8 mouse cellular contexts compared by ENCODE assay signal in genomic region chr12:113219867-113220266, GRCm38 (mm10). TPM values are rescaled to one million over a fixed set of nuclear protein-coding genes. Genes with fewer than 3 reads are reported as not detected.
DNase-seq lines count a peak whose midpoint lies in the region; ATAC-seq and TF ChIP-seq lines count a peak whose summit lies in the region.

No protein-coding gene starts in this region.

- H3K4me3 ChIP-seq in forebrain, embryonic 11.5 days (ENCODE audit: low read depth, low read length), result no peak overlapping the region
- no peak overlapping the region for H3K4me3 ChIP-seq in forebrain, embryonic 16.5 days (replicated peaks; ENCODE audit: low read length)
- H3K4me3 ChIP-seq in bone marrow macrophage, adult 2 months (ENCODE audit: insufficient read depth, low read length), result no peak overlapping the region
- H3K4me3 ChIP-seq in intestine, embryonic 15.5 days (replicated peaks), result no peak overlapping the region
- no peak overlapping the region for H3K4me3 ChIP-seq in stomach, postnatal 0 days (ENCODE audit: low read depth, low read length)

- H3K4me1 ChIP-seq in forebrain, embryonic 11.5 days (replicated peaks; ENCODE audit: control insufficient read depth, insufficient read depth, low read length), result no peaks in the 10 kb centered on the region
- no peaks in the 10 kb centered on the region for H3K4me1 ChIP-seq in forebrain, embryonic 16.5 days (replicated peaks; ENCODE audit: control insufficient read depth, insufficient read depth, low read length)
- H3K4me1 ChIP-seq in bone marrow macrophage, adult 2 months (ENCODE audit: control insufficient read depth, insufficient read depth, low read length), result peaks cover 5% of the 10 kb centered on the region; the same call in 1 of the 2 replicates
- no peaks in the 10 kb centered on the region for H3K4me1 ChIP-seq in intestine, embryonic 15.5 days (replicated peaks)
- H3K4me1 ChIP-seq in stomach, postnatal 0 days (replicated peaks; ENCODE audit: control insufficient read depth, insufficient read depth), result no peaks in the 10 kb centered on the region

- no peak for ATAC-seq in forebrain, embryonic 11.5 days (replicated peaks; ENCODE audit: low FRiP score)
- no peak for ATAC-seq in forebrain, embryonic 16.5 days
- peak; percentile 18; the same call in 1 of the 2 replicates for ATAC-seq in intestine, embryonic 15.5 days
- peak; percentile 17; the same call in 1 of the 2 replicates for ATAC-seq in stomach, postnatal 0 days (ENCODE audit: low FRiP score, low TSS enrichment)

- no peak for TF ChIP-seq POLR2A in bone marrow macrophage, adult 2 months (IDR thresholded peaks at IDR 0.05; ENCODE audit: borderline replicate concordance, low read depth, low read length)

- no peak overlapping the region for H3K27ac ChIP-seq in forebrain, embryonic 11.5 days (ENCODE audit: low read depth, low read length)
- no peak overlapping the region for H3K27ac ChIP-seq in forebrain, embryonic 16.5 days (ENCODE audit: low read length)
- no peak overlapping the region for H3K27ac ChIP-seq in bone marrow macrophage, adult 2 months (ENCODE audit: insufficient read depth, low read depth, low read length)
- H3K27ac ChIP-seq in intestine, embryonic 15.5 days, result no peak overlapping the region
- no peak overlapping the region for H3K27ac ChIP-seq in stomach, postnatal 0 days (replicated peaks)

- 64% methylated on average over 4 of the region's 4 CpGs for WGBS in forebrain, embryonic 11.5 days
- 56% methylated on average over 4 of the region's 4 CpGs for WGBS in forebrain, embryonic 16.5 days
- WGBS in intestine, embryonic 15.5 days, result 57% methylated on average over 4 of the region's 4 CpGs
- WGBS in stomach, postnatal 0 days, result 34% methylated on average over 4 of the region's 4 CpGs

- no peaks in the 10 kb centered on the region for H3K9me3 ChIP-seq in forebrain, embryonic 11.5 days (ENCODE audit: control insufficient read depth, low read length)
- no peaks in the 10 kb centered on the region for H3K9me3 ChIP-seq in forebrain, embryonic 16.5 days (ENCODE audit: control insufficient read depth, low read length)
- H3K9me3 ChIP-seq in intestine, embryonic 15.5 days, result no peaks in the 10 kb centered on the region
- H3K9me3 ChIP-seq in stomach, postnatal 0 days (ENCODE audit: control insufficient read depth, low read length), result no peaks in the 10 kb centered on the region

- H3K27me3 ChIP-seq in forebrain, embryonic 11.5 days (ENCODE audit: control insufficient read depth, insufficient read depth, low read length), result no peaks in the 10 kb centered on the region
- no peaks in the 10 kb centered on the region for H3K27me3 ChIP-seq in forebrain, embryonic 16.5 days (replicated peaks; ENCODE audit: control insufficient read depth, insufficient read depth, low read length)
- H3K27me3 ChIP-seq in intestine, embryonic 15.5 days (replicated peaks), result no peaks in the 10 kb centered on the region
- no peaks in the 10 kb centered on the region for H3K27me3 ChIP-seq in stomach, postnatal 0 days (ENCODE audit: control insufficient read depth, insufficient read depth, low read length)

- TF ChIP-seq CTCF in bone marrow macrophage, adult 2 months (IDR thresholded peaks at IDR 0.05; ENCODE audit: low read depth, low read length), result peak; percentile 52
- peak; percentile 80 for TF ChIP-seq CTCF in stomach, postnatal 0 days (IDR thresholded peaks at IDR 0.05; ENCODE audit: low read depth)

- peak; percentile 75 for DNase-seq in forebrain, embryonic 11.5 days (ENCODE audit: low spot score)
- DNase-seq in A20 (ENCODE audit: low read depth, low spot score), result peak; percentile 80
- peak; percentile 64 for DNase-seq in lung, postnatal 10 days
- peak; percentile 61 for DNase-seq in stomach, postnatal 0 days (ENCODE audit: low spot score)
- DNase-seq in right cerebral cortex, postnatal 25 days, result no peak

- no peak overlapping the region for H3K4me2 ChIP-seq in forebrain, embryonic 11.5 days (ENCODE audit: low read depth, low read length, severe bottlenecking)
- H3K4me2 ChIP-seq in forebrain, embryonic 16.5 days (ENCODE audit: low read length), result no peak overlapping the region
- no peak overlapping the region for H3K4me2 ChIP-seq in intestine, embryonic 15.5 days (replicated peaks)
- no peak overlapping the region for H3K4me2 ChIP-seq in stomach, postnatal 0 days (replicated peaks; ENCODE audit: low read depth)

- H3K36me3 ChIP-seq in forebrain, embryonic 11.5 days (ENCODE audit: control insufficient read depth, insufficient read depth, low read length), result no peaks in the 10 kb centered on the region
- no peaks in the 10 kb centered on the region for H3K36me3 ChIP-seq in forebrain, embryonic 16.5 days (ENCODE audit: control insufficient read depth, insufficient read depth)
- no peaks in the 10 kb centered on the region for H3K36me3 ChIP-seq in intestine, embryonic 15.5 days
- H3K36me3 ChIP-seq in stomach, postnatal 0 days (ENCODE audit: control insufficient read depth, insufficient read depth, low read length), result no peaks in the 10 kb centered on the region

- TF ChIP-seq EP300 in stomach, postnatal 0 days (optimal IDR thresholded peaks at IDR 0.05), result no peak

- no peak overlapping the region for H3K9ac ChIP-seq in forebrain, embryonic 11.5 days (ENCODE audit: low read length)
- no peak overlapping the region for H3K9ac ChIP-seq in forebrain, embryonic 16.5 days (replicated peaks; ENCODE audit: low read depth, low read length)
- no peak overlapping the region for H3K9ac ChIP-seq in intestine, embryonic 15.5 days
- no peak overlapping the region for H3K9ac ChIP-seq in stomach, postnatal 0 days (ENCODE audit: low read length)

RNA-seq across cellular contexts. Expression of gene Tmem121, which starts 34.1 kb away (rescaled TPM):
- 17.0 and 20.3 TPM in 2 replicates for polyA plus RNA-seq in forebrain, embryonic 11.5 days (2014; fragmentation: Nextera tagmentation; extraction: Ambion mirVana)
- 38.8 and 46.9 TPM in 2 replicates for polyA plus RNA-seq in forebrain, embryonic 16.5 days (2015; fragmentation: Nextera tagmentation; extraction: Ambion mirVana)
- polyA plus RNA-seq in bone marrow macrophage, adult 2 months (2012; ENCODE audit: insufficient read depth, insufficient read length, missing spikeins), result not detected in 2 replicates
- 6.7 and 7.5 TPM in 2 replicates for polyA plus RNA-seq in intestine, embryonic 15.5 days (2015; fragmentation: Nextera tagmentation; extraction: Ambion mirVana)
- 4.2 and 4.6 TPM in 2 replicates for polyA plus RNA-seq in stomach, postnatal 0 days (2015; fragmentation: Nextera tagmentation; extraction: Ambion mirVana)

Comparison
In these comparisons a context has a peak if more than half of its experiments do, and no peak if none do; other contexts are left out.
1. ATAC-seq: peak in intestine, embryonic 15.5 days (single experiment) and stomach, postnatal 0 days (single experiment); none in forebrain, embryonic 11.5 days (single experiment) and forebrain, embryonic 16.5 days (single experiment).